Mouse (Mus musculus) liver, adult (tissue): ENCODE results near the gene March8.

Experiments used
- GATA4 ChIP-seq: IDR thresholded peaks from 2 replicates; pipeline ENCODE4 v1.6.1; 2014; ENCODE audit warnings: mild to moderate bottlenecking, low read length; ENCODE audit not compliant: insufficient replicate concordance

March8 gene

DNA sequence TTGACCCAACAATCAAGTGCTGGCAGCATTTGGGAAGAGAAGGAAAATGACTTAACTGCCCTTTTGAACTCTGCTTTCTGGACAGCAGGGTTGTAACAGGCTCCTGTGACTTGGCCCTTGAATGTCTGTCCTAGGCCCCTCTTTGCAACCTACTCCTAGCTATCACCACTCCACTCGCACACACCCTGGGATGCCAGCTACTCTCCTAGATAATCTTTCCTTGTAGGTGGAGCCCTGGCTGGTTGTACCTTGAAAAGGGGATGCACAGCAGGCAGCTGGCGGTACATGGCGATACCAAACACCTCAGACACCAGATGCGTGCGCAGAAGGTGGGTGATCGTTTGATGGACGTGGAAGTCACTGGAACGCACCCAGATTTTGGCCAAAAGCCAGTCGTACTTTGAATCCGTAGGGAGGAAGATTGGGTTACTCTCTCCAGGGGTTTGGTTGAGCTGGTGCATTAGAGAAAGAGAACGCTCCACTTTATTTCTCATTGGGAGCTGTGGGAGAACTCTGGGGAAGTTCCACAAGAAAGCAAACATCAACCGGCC, 77.4 kb downstream of the March8 start:
- no peak for TF ChIP-seq GATA4

DNA sequence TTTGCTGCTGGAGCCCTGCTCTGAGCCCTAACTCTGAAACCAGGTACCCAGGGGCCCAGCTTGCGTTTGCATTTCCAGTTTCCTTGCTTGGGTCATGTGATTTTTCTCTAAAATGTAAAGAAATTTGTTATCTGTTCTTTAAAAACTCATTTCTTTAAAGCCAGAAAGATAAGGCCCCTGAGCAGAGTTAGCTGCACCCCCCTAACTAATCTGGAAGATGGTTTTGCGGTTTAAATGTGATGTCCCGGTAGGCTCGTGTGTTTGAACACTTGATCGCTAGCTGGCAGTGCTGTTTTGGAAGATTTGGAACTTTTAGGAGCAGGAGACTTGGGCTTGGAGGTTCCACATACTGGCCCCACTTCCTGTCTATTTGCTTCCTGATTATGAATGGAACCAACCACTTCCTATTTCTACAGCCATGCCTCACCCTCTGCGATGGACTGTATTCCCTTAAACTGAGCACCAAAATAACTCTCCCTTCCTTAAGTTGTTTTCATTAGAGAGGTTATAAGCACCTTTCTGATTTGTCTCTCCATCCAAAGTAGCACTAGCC, 78.3 kb downstream of the March8 start:
- TF ChIP-seq GATA4: no peak

DNA sequence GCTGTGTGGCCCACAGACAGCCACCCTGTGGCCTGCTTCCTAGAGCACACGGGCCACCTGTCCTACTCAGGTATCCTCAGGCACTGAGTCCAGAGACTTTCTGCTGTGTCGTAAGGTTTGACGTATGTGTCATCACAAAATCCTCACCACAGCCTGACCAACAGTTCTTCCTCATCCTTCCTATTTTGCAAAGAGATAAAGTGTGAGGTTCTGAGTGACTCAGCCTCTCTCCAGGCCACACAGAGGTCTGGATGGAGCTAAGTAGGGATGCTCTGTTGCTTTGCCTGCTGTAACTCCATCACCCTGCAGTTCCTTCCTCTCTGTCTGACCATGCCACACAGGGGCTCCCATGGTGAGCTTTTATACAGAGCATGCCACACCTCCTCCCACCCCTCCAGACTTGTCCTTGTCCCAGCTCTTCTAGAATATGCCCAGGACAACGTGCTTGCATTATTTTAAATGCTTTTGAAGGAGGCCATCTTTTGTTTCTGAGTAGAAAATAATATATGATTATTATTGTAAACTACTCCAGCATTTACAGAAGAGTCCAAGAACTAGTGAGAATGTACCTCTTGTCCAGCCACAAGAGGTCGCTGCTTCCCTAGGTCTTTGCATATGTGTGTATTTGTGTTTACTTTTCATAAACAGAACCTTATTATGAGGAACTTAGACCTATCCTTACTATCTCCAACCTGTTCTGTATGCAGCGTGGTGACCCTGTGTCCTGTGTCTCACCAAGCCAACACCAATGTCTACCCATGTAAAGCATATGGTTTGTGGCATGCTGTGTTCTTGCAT, 79.9 kb downstream of the March8 start:
- TF ChIP-seq GATA4: no peak

DNA sequence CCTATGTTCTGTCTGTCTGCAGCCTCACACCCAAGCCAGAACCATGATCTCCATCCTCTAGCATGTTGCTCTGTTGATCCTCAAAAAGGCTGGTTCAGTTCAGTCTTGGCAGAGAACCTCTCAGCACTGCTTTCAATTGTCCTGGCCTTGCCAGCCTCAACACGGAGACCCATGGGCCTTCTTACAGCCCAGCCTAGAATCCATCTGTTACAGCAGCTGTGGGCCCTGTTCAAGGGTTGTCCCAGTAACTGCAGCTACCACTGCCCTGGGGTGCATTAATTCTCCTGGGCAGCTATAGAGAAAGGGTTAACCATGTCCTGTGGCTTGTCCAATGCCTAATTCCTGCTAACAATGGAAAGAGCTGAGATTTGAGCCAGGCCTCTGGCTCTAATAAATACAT, 80.7 kb downstream of the March8 start:
- TF ChIP-seq GATA4: no peak

DNA sequence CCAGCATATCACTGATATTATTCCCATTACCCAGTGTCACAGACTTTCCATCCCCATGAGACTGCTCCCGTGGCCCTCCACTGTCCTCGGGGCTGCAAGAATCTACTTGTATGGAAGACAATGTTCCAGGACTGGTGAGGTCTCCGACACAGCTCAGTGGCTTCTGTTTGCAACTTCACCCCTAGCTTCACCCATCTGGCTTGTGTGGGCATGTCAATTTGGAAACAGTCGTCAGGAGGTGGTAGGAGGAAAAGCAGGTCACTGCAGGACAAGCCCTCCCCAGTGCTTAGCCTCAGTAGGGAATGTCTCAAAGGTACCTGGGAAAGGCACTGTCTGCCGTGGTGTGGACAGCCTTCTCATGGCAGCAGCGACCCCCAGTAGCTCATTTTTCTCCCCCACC, 81.9 kb downstream of the March8 start:
- TF ChIP-seq GATA4: no peak

DNA sequence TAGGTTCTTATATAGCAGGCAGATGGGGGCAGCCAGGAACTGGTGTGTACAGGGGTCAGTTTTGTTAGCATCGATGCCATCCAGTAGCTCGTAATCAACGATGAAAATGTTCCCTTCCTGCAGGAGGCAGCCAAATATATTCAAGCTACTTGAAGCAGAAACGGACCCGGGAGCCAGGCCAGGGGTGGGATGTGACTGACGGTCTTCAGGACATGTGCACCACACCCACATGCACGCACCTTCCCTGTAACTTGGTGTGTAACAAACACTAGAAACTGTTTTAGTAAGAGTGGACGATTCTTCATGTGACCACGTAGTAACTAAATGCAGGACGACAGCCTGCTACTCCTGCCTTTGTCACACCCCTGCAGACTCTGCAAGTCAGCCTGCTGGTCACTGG, 82.4 kb downstream of the March8 start:
- no peak for TF ChIP-seq GATA4

DNA sequence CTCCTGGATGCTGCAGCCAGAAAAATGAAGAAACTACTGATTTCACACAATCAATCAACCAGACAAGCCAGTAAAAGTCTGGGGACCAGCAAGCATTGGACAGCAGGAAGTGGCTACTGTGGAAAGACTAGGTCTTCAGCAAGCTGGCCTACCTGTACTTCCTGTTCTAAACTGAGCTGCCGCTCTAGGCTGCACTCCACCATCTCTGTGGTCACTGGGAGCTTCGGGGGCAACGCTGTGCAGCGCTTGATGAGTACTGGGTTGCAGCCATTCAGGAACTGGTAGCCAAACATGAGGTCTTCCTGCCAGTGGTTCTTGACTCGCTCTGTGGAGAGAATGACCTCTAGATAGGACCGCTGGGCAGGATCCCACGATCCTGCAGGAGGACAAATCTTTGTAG, 85.2 kb downstream of the March8 start:
- TF ChIP-seq GATA4: no peak

DNA sequence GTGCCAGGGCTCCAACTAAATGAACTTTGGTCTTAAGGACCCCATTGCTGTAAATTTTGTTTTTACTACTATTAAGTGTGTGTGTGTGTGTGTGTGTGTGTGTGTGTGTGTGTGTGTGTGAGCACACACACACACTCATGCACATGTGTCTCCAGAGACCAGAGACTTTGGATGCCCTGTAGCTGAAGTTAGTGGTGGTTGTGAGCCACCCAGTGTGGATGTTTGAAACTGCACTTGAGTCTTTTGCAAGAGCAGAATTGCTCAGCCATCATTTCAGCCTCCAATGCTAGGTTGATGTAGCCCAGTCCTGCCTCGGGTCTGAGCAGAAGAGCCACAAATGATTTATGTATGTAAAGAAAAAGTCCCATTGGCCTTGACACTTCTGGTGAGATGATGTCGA, 85.8 kb downstream of the March8 start:
- no peak for TF ChIP-seq GATA4

DNA sequence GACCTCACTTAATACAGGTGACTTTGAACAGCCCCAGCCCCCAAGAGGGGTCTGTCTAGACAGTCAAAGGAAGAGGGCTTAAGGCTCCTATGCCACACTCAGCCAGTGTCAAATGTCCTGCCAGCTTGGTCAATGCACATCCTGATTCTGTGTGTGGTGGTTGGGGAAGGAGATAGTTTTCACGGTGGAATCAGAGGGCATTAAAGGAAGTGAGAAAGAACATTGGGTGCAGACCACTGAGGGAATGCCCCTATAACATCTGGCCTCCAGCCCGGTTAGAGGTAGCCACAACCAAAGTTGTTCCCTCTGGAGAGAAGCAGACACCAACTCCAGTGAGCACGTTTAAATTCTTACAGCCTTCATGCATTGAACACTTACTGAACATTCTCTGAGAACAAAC, 89.7 kb downstream of the March8 start:
- TF ChIP-seq GATA4: no peak

DNA sequence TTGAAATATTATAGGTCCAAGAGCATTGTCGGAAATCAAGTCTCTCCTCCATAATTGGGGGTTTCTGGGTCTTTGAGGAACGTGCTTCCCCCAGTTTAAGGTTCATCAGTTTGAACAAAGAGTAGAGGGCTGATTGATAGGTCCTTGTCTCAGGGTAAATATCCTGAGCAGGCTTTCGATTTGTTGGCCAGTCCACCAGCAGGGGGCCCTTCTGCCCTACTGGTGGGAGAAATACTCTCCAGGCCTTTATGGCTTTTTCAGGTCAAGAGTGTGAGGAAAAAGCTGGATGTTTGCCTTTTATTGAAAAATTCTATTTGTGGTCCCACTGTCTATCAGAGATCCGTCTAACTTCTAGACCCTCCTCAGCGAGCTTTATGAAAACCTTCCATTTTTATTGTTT, 90.5 kb downstream of the March8 start:
- no peak for TF ChIP-seq GATA4

DNA sequence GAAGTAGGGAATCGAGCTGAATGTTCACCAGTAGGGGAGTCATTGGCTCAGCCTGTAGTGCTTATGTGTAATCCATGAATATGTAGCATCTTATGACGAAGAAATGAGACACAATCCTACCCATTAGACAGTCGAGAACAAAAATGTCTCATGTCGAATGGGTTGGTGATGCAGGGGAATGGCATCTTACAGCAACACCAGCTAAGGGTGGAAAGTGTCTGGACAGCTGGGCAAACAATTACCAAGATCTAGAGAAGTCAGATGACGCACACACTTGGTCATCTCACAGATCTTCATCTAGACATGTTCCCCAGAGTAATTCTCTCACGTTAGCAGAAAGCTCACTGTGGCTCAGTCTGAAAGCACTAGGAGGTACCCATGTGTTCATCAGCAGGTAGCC, 101.0 kb downstream of the March8 start:
- no peak for TF ChIP-seq GATA4

DNA sequence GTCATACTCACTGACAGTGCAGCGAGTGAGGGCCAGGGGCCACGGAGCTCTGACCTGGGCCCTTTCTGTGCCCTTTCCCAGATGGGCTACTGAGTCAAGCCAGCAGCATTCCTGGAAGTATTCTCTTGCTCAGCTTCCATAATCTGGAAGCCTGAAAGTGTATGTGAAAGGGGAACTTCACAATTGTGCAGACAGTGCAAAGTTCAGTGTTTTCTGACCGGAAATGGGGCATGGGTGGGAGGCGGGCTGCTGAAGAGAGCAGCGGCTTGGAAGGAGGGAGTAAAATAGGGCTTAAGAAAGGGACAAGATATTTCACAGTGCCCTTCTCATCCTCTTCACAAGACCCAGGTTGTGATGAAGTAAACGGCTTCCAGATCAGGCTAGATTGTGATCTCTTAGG, 101.7 kb downstream of the March8 start:
- TF ChIP-seq GATA4: no peak

DNA sequence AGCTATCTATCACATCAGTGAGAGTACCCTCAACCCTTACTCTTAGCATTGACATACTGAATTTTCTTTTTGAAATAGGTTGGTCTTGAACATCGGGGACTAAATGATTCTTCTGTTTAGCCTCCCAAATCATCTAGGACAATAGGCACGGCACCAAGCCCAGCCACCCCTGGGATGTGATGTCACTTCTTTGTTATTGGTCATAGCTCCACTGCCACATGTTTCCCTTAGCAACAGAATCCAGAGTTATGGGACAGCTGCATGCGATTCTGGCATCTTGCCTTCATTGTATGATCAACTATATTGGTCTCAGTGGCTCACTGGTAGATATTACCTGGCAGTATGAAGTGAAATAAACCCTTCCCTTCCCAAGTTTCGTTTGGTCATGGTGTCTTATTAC, 102.6 kb downstream of the March8 start:
- no peak for TF ChIP-seq GATA4

DNA sequence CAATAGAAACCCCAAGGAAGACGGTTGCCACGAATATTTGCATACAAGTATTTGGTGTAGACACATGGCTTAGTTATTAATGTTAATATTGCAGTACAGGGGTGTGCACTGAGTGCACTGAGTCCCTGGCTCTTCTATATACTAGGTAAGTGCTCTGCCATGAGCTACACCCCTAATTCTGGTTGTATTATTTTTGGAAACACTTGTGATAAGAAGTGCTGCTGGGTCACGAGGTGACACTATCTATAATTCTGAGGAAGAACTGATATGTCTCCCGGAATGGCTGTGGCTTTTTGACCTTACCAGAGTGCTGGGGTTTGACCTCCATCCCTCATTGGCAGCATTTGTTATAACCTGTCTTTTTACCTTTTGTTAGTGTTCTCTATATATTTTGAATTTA, 103.0 kb downstream of the March8 start:
- TF ChIP-seq GATA4: no peak

DNA sequence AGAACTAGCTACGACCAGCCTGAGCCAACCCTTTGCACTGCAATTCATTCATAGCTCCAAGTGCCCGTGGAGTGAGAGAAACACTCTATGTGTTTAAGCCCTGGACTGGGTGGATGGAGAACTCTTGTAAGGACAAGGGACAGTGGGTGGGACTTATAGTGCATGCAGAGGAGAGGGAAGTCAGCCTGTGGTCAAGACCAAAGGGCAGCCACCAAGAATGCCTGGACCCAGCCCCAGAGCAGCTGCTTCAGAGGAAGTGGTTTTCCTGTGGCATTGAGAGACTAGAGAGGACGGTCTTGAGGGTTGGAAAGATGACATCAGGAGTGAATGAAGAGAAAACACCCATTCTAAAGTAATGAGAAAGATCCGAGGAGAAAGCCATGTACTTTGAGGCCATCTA, 118.0 kb downstream of the March8 start:
- no peak for TF ChIP-seq GATA4

DNA sequence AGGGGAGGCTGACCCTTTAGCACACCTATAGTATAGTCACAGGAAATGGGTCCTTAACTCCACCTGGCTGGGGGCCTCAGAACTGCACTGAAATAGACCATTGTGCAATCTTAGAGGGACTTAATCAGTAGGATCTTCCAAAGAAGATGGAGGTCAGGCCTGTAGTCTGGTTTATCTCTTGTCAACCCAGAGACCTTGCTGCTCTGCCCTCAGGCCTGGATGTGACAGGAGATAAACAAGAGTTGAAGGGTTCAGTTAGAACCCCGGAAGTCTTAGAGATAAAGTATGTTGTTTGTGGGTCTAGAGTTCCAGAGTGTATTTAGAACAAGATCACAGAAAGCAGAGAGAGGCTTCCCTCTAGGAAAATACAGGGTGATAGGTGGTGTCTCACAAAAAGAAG, 118.7 kb downstream of the March8 start:
- no peak for TF ChIP-seq GATA4

DNA sequence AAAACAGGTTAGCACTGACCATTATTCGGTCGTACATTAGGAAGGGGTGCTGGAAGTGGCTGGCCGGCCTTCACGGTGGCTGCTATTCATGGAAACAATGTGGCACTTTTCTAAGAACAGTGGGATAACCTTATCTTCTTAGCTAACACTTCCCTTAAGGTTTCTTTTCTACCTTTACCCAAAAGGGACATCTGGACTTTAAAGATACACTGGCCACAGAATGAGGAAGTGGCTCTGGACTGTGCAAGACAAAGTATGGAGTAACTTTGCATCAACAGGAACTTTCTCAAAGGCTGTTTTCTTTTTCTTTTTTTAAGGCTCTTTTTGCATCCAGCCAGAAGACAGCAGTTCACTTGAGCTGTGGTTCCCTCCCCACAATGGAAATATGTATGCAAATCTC, 120.9 kb downstream of the March8 start:
- no peak for TF ChIP-seq GATA4
